Mouse (Mus musculus): ENCODE results near the gene Lrrc3c.

Gene Lrrc3c

DNA sequence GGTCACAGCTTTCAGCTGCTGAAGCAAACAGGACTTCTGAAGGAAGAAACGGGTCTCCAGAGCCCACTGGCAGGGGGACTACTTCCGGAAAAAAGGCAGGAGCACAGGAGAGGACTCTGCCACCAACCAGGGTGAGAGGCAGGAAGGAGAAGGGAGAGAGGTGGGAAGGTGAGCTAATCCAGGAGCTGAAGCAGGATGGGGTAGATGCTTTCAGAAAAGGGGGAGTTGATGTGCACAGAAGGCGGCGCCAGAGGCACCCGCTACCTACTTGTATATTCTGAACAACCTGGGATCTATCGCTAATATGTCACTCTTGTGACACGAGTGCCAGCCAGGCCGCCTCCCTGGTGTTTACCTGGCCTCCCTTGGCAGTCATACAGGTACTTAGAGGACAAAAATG lies at the start of gene Lrrc3c:
Gene Lrrc3c (plus strand): TSS at position 301 of the 400 bp plus-strand sequence.
- DNase-seq (ENCODE audit: low read depth, low spot score) = no peak

DNA sequence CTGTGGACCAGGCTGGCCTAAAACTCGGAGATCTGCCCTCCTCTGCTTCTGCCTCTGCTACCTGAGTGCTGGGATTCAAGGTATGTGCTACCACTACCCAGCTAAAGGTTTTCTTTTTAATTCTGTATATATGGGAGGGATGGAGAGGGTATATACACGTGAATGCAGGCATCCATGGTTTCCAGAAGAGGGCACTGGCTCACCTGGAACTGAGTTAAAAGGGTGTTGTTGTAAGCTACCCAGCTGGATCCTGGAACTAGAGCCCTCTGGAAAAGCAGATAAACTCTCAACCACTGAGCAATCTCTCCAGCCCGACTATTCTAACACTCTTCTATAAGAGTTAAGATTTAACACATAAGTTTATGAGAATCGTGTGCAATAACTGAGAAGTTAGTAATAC lies 48.7 kb upstream of the Lrrc3c start:
- peak; percentile 70 for DNase-seq (ENCODE audit: low read depth, low spot score)

- DNase-seq (ENCODE audit: low read depth, low spot score) = peak; percentile 93
These were observed 47.6 kb upstream of the Lrrc3c start for GRCm38 (mm10) chr11:98550311-98550974.

GRCm38 (mm10) chr11:98550975-98551828 lies 46.9 kb upstream of the Lrrc3c start, which contains the start of gene Zpbp2:
Gene Zpbp2, plus strand, starts transcription at chr11:98551097.
- DNase-seq (ENCODE audit: low read depth, low spot score) = peak; percentile 98

DNA sequence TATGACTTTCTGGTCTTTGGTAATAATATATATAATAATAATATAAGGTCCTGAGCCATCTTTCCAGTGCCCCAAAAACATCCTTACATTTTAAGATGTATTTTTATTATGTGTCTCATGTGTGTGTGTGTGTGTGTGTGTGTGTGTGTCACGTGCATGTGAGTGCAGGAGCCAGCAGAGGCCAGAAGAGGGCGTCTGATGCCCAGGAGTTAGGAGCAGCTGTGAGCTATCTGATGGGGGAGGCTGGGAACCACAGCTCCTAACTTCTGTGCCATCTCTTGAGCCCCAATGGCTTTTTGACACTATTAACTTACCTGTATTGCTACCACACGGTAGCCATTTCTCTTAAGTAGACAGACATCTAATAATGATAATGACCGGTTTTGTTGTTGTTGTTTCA lies 44.1 kb upstream of the Lrrc3c start:
- peak; percentile 18 for DNase-seq (ENCODE audit: low read depth, low spot score)

GRCm38 (mm10) chr11:98555124-98555700 lies 42.9 kb upstream of the Lrrc3c start:
- peak; percentile 44 for DNase-seq (ENCODE audit: low read depth, low spot score)

- no peak for DNase-seq (ENCODE audit: low read depth, low spot score)
These were observed 37.1 kb upstream of the Lrrc3c start for GRCm38 (mm10) chr11:98560942-98561341.

DNA sequence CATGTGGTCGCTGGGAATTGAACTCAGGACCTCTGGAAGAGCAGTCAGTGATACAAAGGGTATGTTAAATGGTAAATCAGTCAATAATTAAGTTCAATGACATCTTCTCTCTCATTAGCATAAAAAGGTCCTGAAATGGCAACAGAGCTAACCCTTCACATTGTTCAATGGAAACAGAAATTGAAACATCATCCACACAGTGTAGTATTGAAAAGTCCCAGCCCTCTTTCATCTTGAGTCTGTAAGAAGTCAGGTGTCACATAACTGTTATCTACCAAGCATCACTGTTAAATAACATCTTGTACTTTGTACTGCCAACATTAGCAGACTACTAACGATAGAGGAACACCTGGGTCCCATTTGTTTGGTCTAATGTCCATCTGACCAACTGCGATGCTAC lies 35.1 kb upstream of the Lrrc3c start:
- no peak for DNase-seq (ENCODE audit: low read depth, low spot score)

DNA sequence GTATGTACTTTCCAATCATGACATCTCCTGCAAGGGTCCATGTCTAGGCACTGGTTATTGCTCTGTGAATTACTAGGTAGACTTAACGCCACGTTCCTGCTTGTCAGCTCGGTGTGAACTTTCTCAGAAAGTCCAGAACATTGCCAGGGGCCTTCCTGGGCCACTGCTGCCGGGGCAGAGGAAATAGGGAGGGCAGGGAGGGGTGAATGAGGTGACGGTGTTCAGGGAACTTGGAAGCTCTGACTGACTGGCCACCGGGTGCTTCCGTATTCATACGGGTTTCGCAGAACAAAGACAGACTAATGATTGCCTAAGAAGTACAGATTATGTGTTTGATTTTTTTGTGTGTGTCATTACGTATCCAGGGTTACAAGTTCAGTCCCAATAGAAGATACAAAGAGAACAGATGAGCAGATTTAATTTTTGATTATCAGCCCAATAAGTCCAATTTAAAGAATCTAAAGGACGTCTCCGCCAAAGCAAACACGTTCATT lies 34.1 kb upstream of the Lrrc3c start:
- DNase-seq (ENCODE audit: low read depth, low spot score) = no peak

DNA sequence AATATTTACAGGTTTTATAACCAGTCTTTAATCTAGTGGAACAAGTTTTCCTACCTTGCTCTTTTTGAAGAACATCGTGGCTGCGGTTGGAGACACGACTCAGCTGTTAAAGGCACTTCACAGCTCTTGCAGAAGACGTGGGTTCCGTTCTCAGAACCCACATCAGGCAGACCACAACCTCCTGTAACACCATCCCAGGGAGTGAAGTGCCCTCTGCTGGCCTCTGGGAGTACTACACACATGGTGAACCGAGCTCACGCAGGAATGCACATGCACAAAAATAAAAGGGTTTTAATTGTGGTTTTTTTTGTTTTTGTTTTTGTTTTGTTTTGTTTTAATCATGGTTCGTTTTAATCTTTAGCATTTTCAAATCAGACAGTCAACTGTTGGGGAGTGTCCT lies 29.8 kb upstream of the Lrrc3c start:
- peak; percentile 62 for DNase-seq (ENCODE audit: low read depth, low spot score)

- DNase-seq (ENCODE audit: low read depth, low spot score) = no peak
These were observed 28.6 kb upstream of the Lrrc3c start for GRCm38 (mm10) chr11:98569461-98569860.

DNA sequence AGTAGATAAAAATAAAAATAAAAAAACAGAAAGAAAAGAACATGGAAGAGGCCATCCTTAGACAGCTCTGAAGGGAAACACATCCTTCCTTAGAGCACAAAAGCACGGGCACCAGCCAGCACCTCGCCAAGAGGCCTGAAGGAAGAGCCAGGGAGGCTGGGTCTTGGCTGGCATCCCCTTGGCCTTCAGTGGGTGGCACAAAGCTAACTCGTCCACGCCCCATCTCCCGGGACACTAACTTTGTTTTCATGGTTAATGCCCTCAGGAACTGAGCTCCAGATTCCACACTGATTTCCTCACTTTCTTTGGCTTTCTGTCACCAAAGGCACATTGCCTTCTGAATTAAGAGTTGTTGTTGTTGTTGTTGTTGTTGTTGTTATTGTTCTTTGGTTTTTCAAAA lies 20.3 kb upstream of the Lrrc3c start:
- no peak for DNase-seq (ENCODE audit: low read depth, low spot score)

DNA sequence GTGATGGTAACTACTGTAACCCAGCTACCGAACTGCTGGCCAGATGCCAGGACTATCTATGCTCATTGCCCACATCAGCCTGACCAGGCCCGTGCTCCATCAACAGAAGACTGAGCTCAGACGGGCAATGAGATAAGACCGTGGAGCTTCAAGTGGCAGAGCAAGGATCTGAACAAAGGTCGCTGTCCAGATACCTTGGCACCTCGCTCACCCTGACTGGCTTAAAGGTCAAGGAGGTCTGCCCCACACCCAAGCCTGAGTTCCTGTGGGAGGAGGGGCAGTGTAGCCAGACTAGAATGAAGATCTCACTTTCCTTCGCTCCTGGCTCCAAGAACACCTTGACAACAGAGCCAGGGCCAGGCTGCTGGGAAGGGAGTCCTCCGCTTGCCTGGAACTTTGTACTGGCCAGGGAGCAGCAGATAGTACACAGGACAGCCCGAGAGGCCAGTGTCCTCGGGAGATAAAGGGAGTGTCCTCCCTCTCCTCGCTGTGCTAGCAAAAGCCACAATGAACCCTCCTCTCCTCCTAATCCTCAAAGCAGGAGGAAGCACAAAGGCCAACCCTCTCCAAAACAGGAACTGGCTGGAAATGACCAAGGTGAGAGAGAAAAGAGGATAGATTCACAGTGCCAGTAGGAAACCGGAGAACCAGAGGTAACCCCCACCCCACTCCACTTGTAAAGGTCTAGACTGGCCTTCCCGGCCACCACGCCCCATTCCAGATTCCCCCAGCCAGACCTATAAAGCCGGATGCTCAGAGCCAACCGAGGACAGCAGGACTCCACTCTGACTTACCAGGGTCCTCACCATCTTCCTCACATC lies 17.6 kb upstream of the Lrrc3c start:
- no peak for DNase-seq (ENCODE audit: low read depth, low spot score)

DNA sequence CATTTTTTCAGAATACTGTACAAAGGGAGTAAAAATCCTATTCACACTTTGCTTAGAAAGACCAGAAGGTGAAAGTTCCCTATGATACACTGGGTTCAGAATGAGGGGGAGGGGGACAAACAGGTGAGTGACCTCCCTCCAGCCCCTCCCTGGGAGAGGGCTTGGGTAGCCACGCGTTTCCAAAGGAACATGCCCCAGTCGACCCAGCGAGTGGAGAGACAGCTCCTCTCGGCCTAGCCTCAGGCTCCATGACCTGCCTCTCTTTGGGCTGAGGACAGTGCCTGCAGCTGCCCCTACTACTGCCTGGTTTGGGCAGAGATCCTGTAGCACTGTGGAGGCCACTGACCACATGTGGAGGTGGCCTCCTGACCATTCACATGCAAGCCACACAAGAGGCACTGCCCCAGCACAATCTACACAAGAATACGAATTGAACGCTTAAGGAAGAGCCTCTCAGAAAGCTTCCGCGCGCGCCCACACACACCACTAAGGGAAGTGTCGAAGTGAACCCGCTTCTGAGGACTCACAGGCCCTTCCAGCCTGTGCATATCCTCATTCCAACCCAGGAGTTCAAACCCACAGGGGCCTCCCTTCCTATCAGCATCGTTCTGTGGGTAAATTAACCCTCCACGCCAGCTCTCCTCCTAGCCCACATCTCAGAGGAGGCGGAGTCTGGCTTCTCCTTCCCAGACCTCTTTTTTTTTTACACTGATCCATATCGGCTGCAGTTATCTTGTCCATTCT lies 16.6 kb upstream of the Lrrc3c start:
- DNase-seq (ENCODE audit: low read depth, low spot score) = no peak

DNA sequence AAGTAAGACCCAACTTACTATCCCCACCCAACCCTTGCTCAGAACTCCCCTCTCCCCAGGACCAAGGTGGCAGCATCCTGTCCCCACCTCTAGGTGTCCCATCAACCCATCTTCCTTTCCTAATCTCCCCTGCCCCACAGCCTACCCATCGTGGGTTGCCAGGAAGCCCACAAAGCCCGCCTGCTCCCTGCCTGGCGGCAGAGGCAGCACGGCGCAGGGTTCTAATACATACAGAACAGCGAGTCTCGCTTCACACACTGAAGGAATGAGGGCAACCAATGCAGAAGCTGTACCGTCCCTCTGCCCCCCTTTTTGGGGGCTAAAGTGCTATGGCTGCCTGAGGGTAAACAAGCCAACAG lies 16.1 kb upstream of the Lrrc3c start:
- no peak for DNase-seq (ENCODE audit: low read depth, low spot score)

DNA sequence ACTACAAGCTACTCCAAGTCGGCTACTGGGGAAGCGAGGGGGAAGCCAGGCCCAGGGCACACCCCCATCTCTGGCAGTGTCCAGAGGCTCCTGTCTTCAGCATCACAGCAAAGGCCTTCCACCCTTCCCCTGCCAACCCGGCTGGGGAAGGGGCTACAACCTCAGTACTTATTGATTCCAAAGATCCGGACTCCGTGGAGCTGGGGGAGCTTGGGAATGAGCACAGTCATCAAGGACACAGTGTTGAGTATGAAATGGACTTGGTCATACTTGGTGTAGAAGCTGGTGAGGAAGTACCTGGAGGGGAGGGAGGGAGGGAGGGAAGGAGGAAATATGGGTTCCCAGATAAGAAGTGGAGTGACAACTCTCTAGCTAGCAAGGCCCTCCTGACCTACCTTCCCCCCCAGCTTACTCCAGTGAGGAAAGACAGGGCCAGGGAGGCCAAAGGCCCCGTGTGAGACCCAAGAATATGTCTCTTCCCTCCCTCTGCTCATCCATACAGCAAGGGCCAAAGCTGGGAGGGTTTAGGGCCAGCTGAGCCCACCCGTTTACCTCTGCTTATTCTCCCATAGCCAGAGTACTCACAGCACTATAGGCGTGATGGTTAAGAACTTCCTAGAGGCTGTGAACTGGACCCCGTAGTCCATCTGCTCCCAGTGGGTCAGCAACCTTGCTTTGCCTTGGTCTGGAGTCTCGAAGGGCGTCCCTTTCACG lies 15.4 kb upstream of the Lrrc3c start:
- no peak for DNase-seq (ENCODE audit: low read depth, low spot score)

DNA sequence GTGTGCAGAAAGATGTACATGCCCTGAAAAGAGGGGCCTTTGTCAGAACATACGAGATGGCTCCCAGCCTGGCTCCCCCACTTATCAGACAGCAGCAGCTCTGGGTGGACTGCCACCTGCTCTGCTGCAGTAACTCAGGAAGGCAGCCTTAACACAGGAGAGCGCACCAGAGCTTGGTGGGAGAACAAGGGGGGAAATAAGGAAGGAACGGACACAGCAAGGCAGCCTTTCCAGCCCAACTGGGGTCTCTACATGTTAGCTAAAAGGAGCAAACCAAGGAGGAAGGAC lies 14.9 kb upstream of the Lrrc3c start:
- DNase-seq (ENCODE audit: low read depth, low spot score) = no peak

DNA sequence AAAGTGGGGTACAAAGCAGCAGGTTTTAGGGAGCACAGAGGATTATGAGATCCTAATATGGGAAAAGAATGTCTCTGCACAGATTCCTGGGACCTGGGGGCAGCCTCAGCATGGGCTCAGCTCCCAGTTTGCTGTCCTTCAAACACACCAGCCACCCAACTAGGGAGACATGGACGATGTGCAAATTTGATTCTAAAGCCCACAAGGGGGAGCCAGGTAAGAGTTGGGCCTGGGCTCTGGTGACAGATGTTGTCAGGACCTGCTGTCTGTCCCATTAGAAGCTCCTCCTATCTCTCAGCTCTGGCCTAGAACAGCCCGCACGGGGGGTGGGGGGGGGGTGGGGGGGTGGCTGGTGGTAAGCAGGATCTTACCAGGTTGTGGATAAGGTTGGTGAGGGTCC lies 14.5 kb upstream of the Lrrc3c start:
- peak; percentile 31 for DNase-seq (ENCODE audit: low read depth, low spot score)

- no peak for DNase-seq (ENCODE audit: low read depth, low spot score)
These were observed 13.9 kb upstream of the Lrrc3c start for GRCm38 (mm10) chr11:98584146-98584545.

DNA sequence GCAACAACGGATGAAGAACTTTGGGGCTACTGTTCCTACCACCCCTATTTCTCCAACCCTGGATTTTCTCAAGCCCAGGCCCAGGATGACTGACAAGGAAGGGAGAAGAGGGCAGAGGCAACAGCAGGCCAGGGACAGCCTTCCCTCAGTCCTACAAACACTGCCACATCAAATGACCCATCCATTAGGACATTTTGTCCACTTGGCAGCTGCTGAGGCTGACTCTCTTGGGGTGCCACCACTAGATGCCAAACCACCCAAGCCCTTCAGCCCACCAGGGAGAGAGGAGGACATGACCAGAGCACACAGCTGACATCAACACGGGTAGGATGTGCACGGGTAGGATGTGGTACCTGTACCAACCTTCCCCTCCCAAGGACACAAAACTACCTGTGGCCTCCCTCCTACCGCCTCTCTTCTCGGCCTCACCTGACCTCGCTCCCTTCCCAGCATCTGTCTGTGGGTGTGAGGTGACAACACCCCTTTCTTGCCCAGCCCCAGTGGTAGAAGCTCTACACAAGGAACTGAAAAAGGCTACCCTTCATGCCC lies 13.4 kb upstream of the Lrrc3c start:
- DNase-seq (ENCODE audit: low read depth, low spot score) = no peak
